Mouse (Mus musculus) lung, embryonic 15.5 days (tissue): ENCODE results near the gene Arhgap15. TPM values are rescaled to one million over a fixed set of nuclear protein-coding genes. Genes with fewer than 3 reads are reported as not detected.

ENCODE experiments used
- ATAC-seq: fragments of 200-750 bp; cut with Nextera tagmentation; 2 replicates; pipeline ENCODE4 v1.8.0; 2017; ENCODE audit warnings: moderate number of reproducible peaks, borderline replicate concordance; ENCODE audit not compliant: low FRiP score, low TSS enrichment; ENCODE audit errors: extremely low read depth
- H3K27ac ChIP-seq: fragments of 300-500 bp; sonication (generic); 2 replicates; pipeline ENCODE4 v1.5.1; 2015; ENCODE audit warnings: moderate library complexity, mild to moderate bottlenecking, inconsistent platforms
- H3K27me3 ChIP-seq: fragments of 300-500 bp; sonication (generic); 2 replicates; pipeline ENCODE4 v1.6.1; 2015; ENCODE audit warnings: inconsistent platforms
- H3K36me3 ChIP-seq: fragments of 300-500 bp; sonication (generic); 2 replicates; pipeline ENCODE4 v1.6.1; 2015; ENCODE audit warnings: inconsistent platforms
- H3K4me1 ChIP-seq: fragments of 300-500 bp; sonication (generic); 2 replicates; pipeline ENCODE4 v1.6.1; 2015; ENCODE audit warnings: inconsistent platforms
- H3K4me2 ChIP-seq: fragments of 300-500 bp; sonication (generic); 2 replicates; pipeline ENCODE4 v1.6.1; 2015; ENCODE audit warnings: inconsistent platforms, mild to moderate bottlenecking, moderate library complexity
- H3K4me3 ChIP-seq: fragments of 300-500 bp; sonication (generic); 2 replicates; pipeline ENCODE4 v1.5.1; 2015; ENCODE audit warnings: mild to moderate bottlenecking, inconsistent platforms
- H3K9ac ChIP-seq: fragments of 300-500 bp; sonication (generic); 2 replicates; pipeline ENCODE4 v1.6.1; 2015; ENCODE audit warnings: inconsistent platforms
- H3K9me3 ChIP-seq: fragments of 300-500 bp; sonication (generic); 2 replicates; pipeline ENCODE4 v1.6.1; 2016; ENCODE audit warnings: inconsistent platforms
- WGBS: fragments of 180-500 bp; shearing (Covaris S2); methylation state at CpG from one replicate; pipeline ENCODE4 v1.1.7; 2015; 5-methylcytosine and 5-hydroxymethylcytosine counted together
- polyA plus RNA-seq: library from polyadenylated mRNA; unstranded; fragments of >200 nt; fragmentation: Nextera tagmentation; extraction: Ambion mirVana; gene quantifications from 2 replicates; pipeline ENCODE4 v1.2.1, GENCODE M21; 2015

The Arhgap15 gene
- polyA plus RNA-seq, 1 experiment from 2014 or later = 2.4 TPM

GRCm38 (mm10) chr2:44010249-44010648 lies 261.6 kb downstream of the Arhgap15 start:
- no peak overlapping the region for H3K4me2 ChIP-seq
- ATAC-seq = no peak
- no peak overlapping the region for H3K9ac ChIP-seq
- no peak overlapping the region for H3K4me3 ChIP-seq
- H3K27ac ChIP-seq = no peak overlapping the region
- H3K36me3 ChIP-seq = no peaks in the 10 kb centered on the region
- H3K9me3 ChIP-seq = no peaks in the 10 kb centered on the region
- no peaks in the 10 kb centered on the region for H3K4me1 ChIP-seq
- no peaks in the 10 kb centered on the region for H3K27me3 ChIP-seq
- 40% methylated on average over 1 of the region's 1 CpGs for WGBS

GRCm38 (mm10) chr2:44013388-44013787 lies 264.8 kb downstream of the Arhgap15 start:
- Histone ChIP-seq H3K4me2 (no peak overlapping the region), H3K27ac (no peak overlapping the region), H3K27me3 (peaks cover 4% of the 10 kb centered on the region), H3K36me3 (no peaks in the 10 kb centered on the region), H3K4me1 (no peaks in the 10 kb centered on the region), H3K9me3 (no peaks in the 10 kb centered on the region), H3K4me3 (no peak overlapping the region), H3K9ac (no peak overlapping the region)
- ATAC-seq = no peak
- WGBS = 90% methylated on average over 5 of the region's 5 CpGs

GRCm38 (mm10) chr2:44016720-44017119 lies 268.1 kb downstream of the Arhgap15 start:
- H3K9me3 ChIP-seq = no peaks in the 10 kb centered on the region

GRCm38 (mm10) chr2:44017405-44018026 lies 268.9 kb downstream of the Arhgap15 start:
- H3K4me1 ChIP-seq = no peaks in the 10 kb centered on the region
- H3K4me2 ChIP-seq = no peak overlapping the region
- ATAC-seq = no peak
- no peak overlapping the region for H3K9ac ChIP-seq
- peaks cover 4% of the 10 kb centered on the region for H3K27me3 ChIP-seq
- 87% methylated on average over 14 of the region's 14 CpGs for WGBS
- no peak overlapping the region for H3K27ac ChIP-seq
- no peak overlapping the region for H3K4me3 ChIP-seq
- no peaks in the 10 kb centered on the region for H3K36me3 ChIP-seq
- H3K9me3 ChIP-seq = no peaks in the 10 kb centered on the region

More at GRCm38 (mm10) chr2:44016720-44017119, 268.1 kb downstream of the Arhgap15 start:
- no peak overlapping the region for H3K9ac ChIP-seq
- no peaks in the 10 kb centered on the region for H3K4me1 ChIP-seq
- WGBS = 57% methylated on average over 3 of the region's 3 CpGs
- H3K4me2 ChIP-seq = no peak overlapping the region
- ATAC-seq = no peak
- no peaks in the 10 kb centered on the region for H3K36me3 ChIP-seq
- peaks cover 4% of the 10 kb centered on the region for H3K27me3 ChIP-seq
- no peak overlapping the region for H3K4me3 ChIP-seq
- no peak overlapping the region for H3K27ac ChIP-seq

- no peak overlapping the region for H3K4me2 ChIP-seq
- 84% methylated on average over 10 of the region's 10 CpGs for WGBS
These were observed 269.4 kb downstream of the Arhgap15 start for GRCm38 (mm10) chr2:44018033-44018432.

GRCm38 (mm10) chr2:44024704-44025103 lies 276.1 kb downstream of the Arhgap15 start:
- no peak overlapping the region for H3K4me2 ChIP-seq
- no peak for ATAC-seq
- H3K27ac ChIP-seq = no peak overlapping the region
- H3K27me3 ChIP-seq = no peaks in the 10 kb centered on the region
- no peaks in the 10 kb centered on the region for H3K36me3 ChIP-seq
- WGBS = 45% methylated on average over 1 of the region's 1 CpGs
- H3K9ac ChIP-seq = no peak overlapping the region
- no peak overlapping the region for H3K4me3 ChIP-seq
- H3K4me1 ChIP-seq = no peaks in the 10 kb centered on the region
- no peaks in the 10 kb centered on the region for H3K9me3 ChIP-seq

More at GRCm38 (mm10) chr2:44018033-44018432, 269.4 kb downstream of the Arhgap15 start:
- Histone ChIP-seq H3K36me3 (no peaks in the 10 kb centered on the region), H3K4me1 (no peaks in the 10 kb centered on the region), H3K27me3 (peaks cover 4% of the 10 kb centered on the region), H3K9ac (no peak overlapping the region), H3K27ac (no peak overlapping the region), H3K4me3 (no peak overlapping the region), H3K9me3 (no peaks in the 10 kb centered on the region)
- ATAC-seq = no peak

GRCm38 (mm10) chr2:44029035-44029715 lies 280.6 kb downstream of the Arhgap15 start:
- WGBS = 82% methylated on average over 8 of the region's 8 CpGs
- Histone ChIP-seq H3K9me3 (no peaks in the 10 kb centered on the region), H3K4me1 (no peaks in the 10 kb centered on the region), H3K9ac (no peak overlapping the region), H3K27me3 (no peaks in the 10 kb centered on the region), H3K4me2 (no peak overlapping the region), H3K36me3 (no peaks in the 10 kb centered on the region), H3K27ac (no peak overlapping the region), H3K4me3 (no peak overlapping the region)
- no peak for ATAC-seq

GRCm38 (mm10) chr2:44029865-44030264 lies 281.2 kb downstream of the Arhgap15 start:
- 90% methylated on average over 10 of the region's 10 CpGs for WGBS
- ATAC-seq = no peak
- Histone ChIP-seq H3K4me2 (no peak overlapping the region), H3K27me3 (no peaks in the 10 kb centered on the region), H3K4me3 (no peak overlapping the region), H3K36me3 (no peaks in the 10 kb centered on the region), H3K4me1 (no peaks in the 10 kb centered on the region), H3K27ac (no peak overlapping the region), H3K9me3 (no peaks in the 10 kb centered on the region), H3K9ac (no peak overlapping the region)

- Histone ChIP-seq H3K4me3 (no peak overlapping the region), H3K9me3 (no peaks in the 10 kb centered on the region), H3K4me1 (0 out of 2 replicates have a peak, but pooled peaks cover 2% of the 10 kb centered on the region), H3K27ac (no peak overlapping the region), H3K36me3 (no peaks in the 10 kb centered on the region), H3K9ac (no peak overlapping the region), H3K4me2 (no peak overlapping the region), H3K27me3 (no peaks in the 10 kb centered on the region)
- ATAC-seq = no peak
- WGBS = 74% methylated on average over 3 of the region's 3 CpGs
These were observed 291.0 kb downstream of the Arhgap15 start for GRCm38 (mm10) chr2:44039522-44040203.

GRCm38 (mm10) chr2:44044088-44044487 lies 295.5 kb downstream of the Arhgap15 start:
- no peaks in the 10 kb centered on the region for H3K27me3 ChIP-seq
- H3K4me2 ChIP-seq = no peak overlapping the region
- no peak for ATAC-seq
- H3K4me1 ChIP-seq = 0 out of 2 replicates have a peak, but pooled peaks cover 2% of the 10 kb centered on the region
- no peak overlapping the region for H3K4me3 ChIP-seq
- H3K9me3 ChIP-seq = no peaks in the 10 kb centered on the region
- H3K36me3 ChIP-seq = no peaks in the 10 kb centered on the region
- H3K27ac ChIP-seq = no peak overlapping the region
- WGBS = 28% methylated on average over 2 of the region's 2 CpGs
- no peak overlapping the region for H3K9ac ChIP-seq

GRCm38 (mm10) chr2:44044634-44045033 lies 296.0 kb downstream of the Arhgap15 start:
- ATAC-seq = no peak
- 57% methylated on average over 1 of the region's 1 CpGs for WGBS

GRCm38 (mm10) chr2:44045231-44045630 lies 296.6 kb downstream of the Arhgap15 start:
- no peak overlapping the region for H3K9ac ChIP-seq
- no peak overlapping the region for H3K27ac ChIP-seq
- no peaks in the 10 kb centered on the region for H3K9me3 ChIP-seq
- no peaks in the 10 kb centered on the region for H3K27me3 ChIP-seq
- no peaks in the 10 kb centered on the region for H3K36me3 ChIP-seq
- 0 out of 2 replicates have a peak, but pooled peaks cover 2% of the 10 kb centered on the region for H3K4me1 ChIP-seq
- no peak for ATAC-seq
- WGBS = 11% methylated on average over 1 of the region's 1 CpGs
- H3K4me2 ChIP-seq = no peak overlapping the region
- no peak overlapping the region for H3K4me3 ChIP-seq

More at GRCm38 (mm10) chr2:44044634-44045033, 296.0 kb downstream of the Arhgap15 start:
- H3K9me3 ChIP-seq = no peaks in the 10 kb centered on the region
- 0 out of 2 replicates have a peak, but pooled peaks cover 2% of the 10 kb centered on the region for H3K4me1 ChIP-seq
- H3K27ac ChIP-seq = no peak overlapping the region
- H3K36me3 ChIP-seq = no peaks in the 10 kb centered on the region
- H3K27me3 ChIP-seq = no peaks in the 10 kb centered on the region
- no peak overlapping the region for H3K4me3 ChIP-seq
- no peak overlapping the region for H3K4me2 ChIP-seq
- no peak overlapping the region for H3K9ac ChIP-seq
